Mouse (Mus musculus): ENCODE data around the gene Car15.

- no peak for TF ChIP-seq CTCF (IDR thresholded peaks at IDR 0.05; ENCODE audit: low read depth)
- no peak for TF ChIP-seq EP300 (IDR thresholded peaks at IDR 0.05; ENCODE audit: low read depth)
These were observed 41.4 kb upstream of the Car15 start for GRCm38 (mm10) chr16:17879571-17879970.
